Mouse (Mus musculus) lung, postnatal 0 days (tissue): ENCODE results near the gene Lmbrd2.

Source experiments
- CTCF ChIP-seq: IDR thresholded peaks from 2 replicates; pipeline ENCODE4 v1.5.1; 2016; ENCODE audit warnings: antibody characterized with exemption, mild to moderate bottlenecking
- EP300 ChIP-seq: IDR thresholded peaks from 2 replicates; pipeline ENCODE4 v1.6.1; 2016; ENCODE audit warnings: antibody characterized with exemption, mild to moderate bottlenecking, control low read depth

DNA sequence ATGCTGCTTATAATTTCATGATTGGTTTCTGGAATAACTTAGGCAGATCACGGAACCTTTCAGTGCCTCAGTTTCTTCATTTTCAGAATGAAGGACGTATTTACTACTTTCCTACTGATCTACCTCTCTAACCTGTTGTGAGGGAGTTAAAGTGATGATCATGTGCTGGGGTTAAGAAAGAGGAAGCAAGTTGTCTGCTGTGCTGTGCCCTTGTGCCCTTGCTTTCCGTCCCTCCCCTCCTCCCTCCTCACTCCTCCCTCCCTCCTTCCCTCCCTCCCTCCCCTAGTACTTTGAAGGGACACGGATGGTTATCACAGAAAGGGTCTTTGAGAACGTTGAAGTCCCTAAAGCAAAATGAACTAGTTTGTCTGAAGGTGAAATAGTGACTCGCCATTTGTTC, 58.1 kb downstream of the Lmbrd2 start:
- TF ChIP-seq CTCF (no peak), EP300 (no peak)
